Mouse (Mus musculus): ENCODE measurements at regions not wholly inside any gene's neighbourhood (a gene's known extent, or its start where the extent isn't known, plus 50 kb on each side); places are given as distances from the start of the nearest gene placed in this dataset.

GRCm38 (mm10) chr16:20871726-20872125, 137.4 kb upstream of the Thpo start:
- TF ChIP-seq CTCF (IDR thresholded peaks at IDR 0.05; ENCODE audit: control insufficient read depth, insufficient read depth, low read length) (no peak), POLR2A (IDR thresholded peaks at IDR 0.05; ENCODE audit: borderline replicate concordance, control insufficient read depth, low read depth, low read length) (no peak)

Data from bone marrow, adult 2 months (tissue).